In genomic region chr13:43124683-43125074, GRCm38 (mm10) we compare ENCODE assay signal across 23 mouse cellular contexts. TPM values are rescaled to one million over a fixed set of nuclear protein-coding genes. Genes with fewer than 3 reads are reported as not detected.
DNase-seq lines count a peak whose midpoint lies in the region; ATAC-seq and TF ChIP-seq lines count a peak whose summit lies in the region.
"Had no signal": no experiment of that assay in that cellular context is flagged by ENCODE, and none has a peak within 500 bp of the region (broad histone marks: within the 10 kb centered on the region; RNA-seq: fewer than 3 reads in every experiment).

No protein-coding gene starts in this region.

- ATAC-seq in heart, embryonic 14.5 days (ENCODE audit: insufficient number of reproducible peaks, insufficient read depth, low FRiP score, low read depth) = no peak
- peak; percentile 90 for ATAC-seq in kidney, embryonic 16.5 days (ENCODE audit: low FRiP score, low TSS enrichment)
- ATAC-seq in embryonic facial prominence, embryonic 11.5 days (replicated peaks; ENCODE audit: insufficient number of reproducible peaks, low FRiP score, low TSS enrichment, low read depth) = peak; percentile 86; the same call in 1 of the 2 replicates
- ATAC-seq: forebrain, postnatal 0 days; midbrain, embryonic 16.5 days had no signal

- DNase-seq in heart, embryonic 10.5 days (ENCODE audit: low spot score) = no peak
- no peak for DNase-seq in kidney, adult 2 months
- DNase-seq in embryonic facial prominence, embryonic 11.5 days (ENCODE audit: low spot score) = peak; percentile 51
- peak; percentile 16 for DNase-seq in forelimb bud, embryonic 11.5 days (ENCODE audit: low read depth, low spot score)
- no peak for DNase-seq in right cerebral cortex, postnatal 25 days
- no peak for DNase-seq in spleen, adult 12 weeks (ENCODE audit: low spot score)
- DNase-seq: B cell, adult 2 months; cerebellum, adult 18-20 months; cerebellum, postnatal 25 days; forebrain, postnatal 0 days; kidney, adult 18-20 months; layer of hippocampus, postnatal 36 days; lung, adult 18-20 months; lung, postnatal 36 days; retina, postnatal 1 day; right cerebral cortex, postnatal 4 days; thymus, postnatal 36 days had no signal

- H3K9me3 ChIP-seq in heart, embryonic 14.5 days (ENCODE audit: control insufficient read depth, low read length) = no peaks in the 10 kb centered on the region
- no peaks in the 10 kb centered on the region for H3K9me3 ChIP-seq in heart, embryonic 10.5 days
- no peaks in the 10 kb centered on the region for H3K9me3 ChIP-seq in kidney, embryonic 16.5 days (ENCODE audit: low read length)
- no peaks in the 10 kb centered on the region for H3K9me3 ChIP-seq in embryonic facial prominence, embryonic 11.5 days (replicated peaks; ENCODE audit: control insufficient read depth, low read length)
- H3K9me3 ChIP-seq: forebrain, embryonic 10.5 days; hindbrain, embryonic 15.5 days had no signal

- peaks cover 9 to 16% of the 10 kb centered on the region in 2 experiments; a peak in 3 of 4 replicates for H3K4me1 ChIP-seq in heart, embryonic 14.5 days (ENCODE audit: control insufficient read depth in 2 of 2, insufficient read depth in 2 of 2, low read length in 2 of 2)
- H3K4me1 ChIP-seq in heart, embryonic 10.5 days = peaks cover 19% of the 10 kb centered on the region
- peaks cover 36% of the 10 kb centered on the region for H3K4me1 ChIP-seq in kidney, embryonic 16.5 days (ENCODE audit: insufficient read depth, low read length)
- no peaks in the 10 kb centered on the region for H3K4me1 ChIP-seq in kidney, adult 2 months (ENCODE audit: control insufficient read depth, insufficient read depth, low read length)
- H3K4me1 ChIP-seq in embryonic facial prominence, embryonic 11.5 days (ENCODE audit: control insufficient read depth, insufficient read depth, low read length) = no peaks in the 10 kb centered on the region

- H3K9ac ChIP-seq in heart, embryonic 14.5 days (ENCODE audit: low read length) = peak overlapping the region; percentile 32; the same call in 1 of the 2 replicates
- H3K9ac ChIP-seq in kidney, embryonic 16.5 days (replicated peaks; ENCODE audit: low read length) = no peak overlapping the region
- H3K9ac ChIP-seq in embryonic facial prominence, embryonic 11.5 days (replicated peaks; ENCODE audit: low read length) = no peak overlapping the region
- H3K9ac ChIP-seq: forebrain, postnatal 0 days; hindbrain, embryonic 15.5 days had no signal

- peak overlapping the region in 1 of 2 experiments; percentile 38; a peak in 1 of 4 replicates for H3K27ac ChIP-seq in heart, embryonic 14.5 days (replicated peaks in 1 of 2; ENCODE audit: control insufficient read depth in 1 of 2, insufficient read depth in 1 of 2, low read depth in 2 of 2, low read length in 2 of 2)
- no peak overlapping the region for H3K27ac ChIP-seq in heart, embryonic 10.5 days
- peak overlapping the region; percentile 77 for H3K27ac ChIP-seq in kidney, embryonic 16.5 days (ENCODE audit: low read length)
- H3K27ac ChIP-seq in kidney, adult 2 months (ENCODE audit: insufficient read depth, low read depth, low read length) = no peak overlapping the region
- no peak overlapping the region for H3K27ac ChIP-seq in embryonic facial prominence, embryonic 11.5 days (replicated peaks; ENCODE audit: low read depth, low read length)
- H3K27ac ChIP-seq: forebrain, embryonic 10.5 days; hindbrain, embryonic 15.5 days had no signal

- no peaks in the 10 kb centered on the region for H3K27me3 ChIP-seq in heart, embryonic 14.5 days (ENCODE audit: control insufficient read depth, insufficient read depth, low read length)
- H3K27me3 ChIP-seq in heart, embryonic 10.5 days (ENCODE audit: insufficient read depth, poor library complexity, severe bottlenecking) = no peaks in the 10 kb centered on the region
- no peaks in the 10 kb centered on the region for H3K27me3 ChIP-seq in kidney, embryonic 16.5 days (ENCODE audit: insufficient read depth, low read length)
- no peaks in the 10 kb centered on the region for H3K27me3 ChIP-seq in kidney, adult 2 months (replicated peaks; ENCODE audit: control insufficient read depth, insufficient read depth, low read length)
- H3K27me3 ChIP-seq in embryonic facial prominence, embryonic 11.5 days (ENCODE audit: control insufficient read depth, insufficient read depth, low read length) = no peaks in the 10 kb centered on the region
- H3K27me3 ChIP-seq: hindbrain, embryonic 15.5 days had no signal

- H3K4me2 ChIP-seq in heart, embryonic 14.5 days (ENCODE audit: low read length) = no peak overlapping the region
- H3K4me2 ChIP-seq in kidney, embryonic 16.5 days (replicated peaks; ENCODE audit: low read depth, low read length) = 0 out of 2 replicates have a peak overlapping the region, but pooled peaks have one; percentile 32
- no peak overlapping the region for H3K4me2 ChIP-seq in embryonic facial prominence, embryonic 11.5 days (ENCODE audit: low read depth, low read length)
- H3K4me2 ChIP-seq: hindbrain, embryonic 15.5 days; liver, embryonic 11.5 days had no signal

- no peak for TF ChIP-seq CTCF in kidney, adult 2 months (conservative IDR thresholded peaks at IDR 0.05; ENCODE audit: insufficient read depth, insufficient read length, low read depth, low read length)

- TF ChIP-seq POLR2A in kidney, adult 2 months (IDR thresholded peaks at IDR 0.05; ENCODE audit: low read depth, low read length) = no peak

- WGBS in heart, embryonic 14.5 days = 29% methylated on average over 4 of the region's 4 CpGs
- whole genome bisulfite sequencing in heart, embryonic 10.5 days = 25% methylated on average over 4 of the region's 4 CpGs
- 17% methylated on average over 4 of the region's 4 CpGs for WGBS in kidney, embryonic 16.5 days
- 33% methylated on average over 4 of the region's 4 CpGs for WGBS in kidney, adult 2 months
- WGBS in embryonic facial prominence, embryonic 11.5 days = 36% methylated on average over 4 of the region's 4 CpGs

- H3K36me3 ChIP-seq in heart, embryonic 14.5 days (ENCODE audit: control insufficient read depth, insufficient read depth, low read length) = no peaks in the 10 kb centered on the region
- no peaks in the 10 kb centered on the region for H3K36me3 ChIP-seq in heart, embryonic 10.5 days
- no peaks in the 10 kb centered on the region for H3K36me3 ChIP-seq in kidney, embryonic 16.5 days (ENCODE audit: insufficient read depth, low read length)
- no peaks in the 10 kb centered on the region for H3K36me3 ChIP-seq in kidney, adult 2 months (ENCODE audit: control insufficient read depth, insufficient read depth, low read length)
- H3K36me3 ChIP-seq in embryonic facial prominence, embryonic 11.5 days (replicated peaks; ENCODE audit: control insufficient read depth, insufficient read depth, low read depth, low read length) = no peaks in the 10 kb centered on the region
- H3K36me3 ChIP-seq: forebrain, embryonic 10.5 days; hindbrain, embryonic 15.5 days had no signal

- no peak overlapping the region for H3K4me3 ChIP-seq in heart, embryonic 14.5 days (ENCODE audit: control insufficient read depth in 1 of 2, insufficient read depth in 1 of 2, low read depth in 1 of 2, low read length in 2 of 2)
- no peak overlapping the region for H3K4me3 ChIP-seq in heart, embryonic 10.5 days
- no peak overlapping the region for H3K4me3 ChIP-seq in kidney, embryonic 16.5 days (ENCODE audit: low read length)
- no peak overlapping the region for H3K4me3 ChIP-seq in kidney, adult 2 months (ENCODE audit: insufficient read depth, low read depth, low read length)
- no peak overlapping the region for H3K4me3 ChIP-seq in embryonic facial prominence, embryonic 11.5 days (ENCODE audit: low read depth, low read length)
- H3K4me3 ChIP-seq: forebrain, embryonic 10.5 days; hindbrain, embryonic 15.5 days had no signal

RNA-seq across cellular contexts. Expression of gene Tbc1d7, which starts 46.6 kb away (rescaled TPM):
- 70.5 and 78.1 TPM in 2 replicates for polyA plus RNA-seq in heart, embryonic 14.5 days (2014; fragmentation: Nextera tagmentation; extraction: Ambion mirVana)
- polyA plus RNA-seq in heart, embryonic 10.5 days (2016; fragmentation: Nextera tagmentation; extraction: Ambion mirVana) = 55.0 and 55.8 TPM in 2 replicates
- 57.3 and 58.0 TPM in 2 replicates for polyA plus RNA-seq in kidney, embryonic 16.5 days (2015; fragmentation: Nextera tagmentation; extraction: Ambion mirVana)
- polyA plus RNA-seq in kidney, adult 2 months (2012; rRNA removed) = 26.3 and 33.7 TPM in 2 replicates
- polyA plus RNA-seq in embryonic facial prominence, embryonic 11.5 days (2014; fragmentation: Nextera tagmentation; extraction: Ambion mirVana) = 71.5 and 72.9 TPM in 2 replicates

Comparison
In these comparisons a context has a peak if more than half of its experiments do, and no peak if none do; other contexts are left out.
1. DNase-seq: peak in embryonic facial prominence, embryonic 11.5 days (single experiment) and forelimb bud, embryonic 11.5 days (single experiment); none in heart, embryonic 10.5 days (single experiment), kidney, adult 2 months (single experiment), right cerebral cortex, postnatal 25 days (single experiment) and spleen, adult 12 weeks (single experiment).